Mouse (Mus musculus) limb, embryonic 11.5 days (tissue): ENCODE measurements around the gene Gkn2. TPM values are rescaled to one million over a fixed set of nuclear protein-coding genes. Genes with fewer than 3 reads are reported as not detected.

ENCODE experiments used
- ATAC-seq: fragments of 200-750 bp; cut with Nextera tagmentation; 2 replicates; pipeline ENCODE4 v1.8.0; 2017; ENCODE audit warnings: low read depth; ENCODE audit not compliant: insufficient number of reproducible peaks, low FRiP score, low TSS enrichment
- DNase-seq: peaks from one replicate; pipeline ENCODE4 v3.0.0-alpha.2; 2015; ENCODE audit warnings: low spot score
- H3K27ac ChIP-seq: fragments of 300-500 bp; sonication (generic); replicated peaks from 2 replicates; pipeline ENCODE4 v1.5.1; 2014; ENCODE audit warnings: low read depth, mild to moderate bottlenecking, low read length
- H3K27me3 ChIP-seq: fragments of 300-500 bp; sonication (generic); 2 replicates; pipeline ENCODE4 v1.6.1; 2014; ENCODE audit warnings: mild to moderate bottlenecking, low read length, mixed read lengths; ENCODE audit not compliant: control insufficient read depth, insufficient read depth
- H3K36me3 ChIP-seq: fragments of 300-500 bp; sonication (generic); 2 replicates; pipeline ENCODE4 v1.6.1; 2014; ENCODE audit warnings: mild to moderate bottlenecking, low read length, moderate library complexity, mixed read lengths; ENCODE audit not compliant: control insufficient read depth, insufficient read depth
- H3K4me1 ChIP-seq: fragments of 300-500 bp; sonication (generic); 2 replicates; pipeline ENCODE4 v1.6.1; 2014; ENCODE audit warnings: low read length, mixed read lengths; ENCODE audit not compliant: control insufficient read depth, insufficient read depth
- H3K4me2 ChIP-seq: fragments of 300-500 bp; sonication (generic); 2 replicates; pipeline ENCODE4 v1.6.1; 2014; ENCODE audit warnings: low read depth, mild to moderate bottlenecking, moderate library complexity; ENCODE audit not compliant: severe bottlenecking
- H3K4me3 ChIP-seq: fragments of 300-500 bp; sonication (generic); 2 replicates; pipeline ENCODE4 v1.5.1; 2014; ENCODE audit warnings: low read depth, low read length
- H3K9ac ChIP-seq: fragments of 300-500 bp; sonication (generic); 2 replicates; pipeline ENCODE4 v1.6.1; 2014; ENCODE audit warnings: mild to moderate bottlenecking, low read length
- H3K9me3 ChIP-seq: fragments of 300-500 bp; sonication (generic); 2 replicates; pipeline ENCODE4 v1.6.1; 2016; ENCODE audit warnings: low read length; ENCODE audit not compliant: control insufficient read depth
- WGBS: fragments of 180-500 bp; shearing (Covaris S2); extraction: QIAGEN DNeasy Blood & Tissue Kit; methylation state at CpG from one replicate; pipeline ENCODE4 v1.1.7; 2014; 5-methylcytosine and 5-hydroxymethylcytosine counted together
- polyA plus RNA-seq: library from polyadenylated mRNA; unstranded; fragments of >200 nt; fragmentation: Nextera tagmentation; extraction: Ambion mirVana; gene quantifications from 2 replicates; pipeline ENCODE4 v1.2.1, GENCODE M21; 2014

Gkn2 gene
- polyA plus RNA-seq, result not detected in 2 replicates

GRCm38 (mm10) chr6:87373057-87373456 lies at the start of gene Gkn2:
Gkn2 (plus strand) TSS chr6:87373357.
- no peak within 1 kb of the TSS for H3K4me3 ChIP-seq
- 92% methylated on average over 9 of the region's 9 CpGs for WGBS
- no peak within 1 kb of the TSS for H3K27ac ChIP-seq
- DNase-seq, result no peak
- no peaks in the 10 kb centered on the region for H3K36me3 ChIP-seq
- H3K9ac ChIP-seq, result no peak within 1 kb of the TSS
- ATAC-seq, result no peak
- H3K4me1 ChIP-seq, result no peaks in the 10 kb centered on the region
- H3K9me3 ChIP-seq, result no peaks in the 10 kb centered on the region
- H3K4me2 ChIP-seq, result no peak within 1 kb of the TSS
- H3K27me3 ChIP-seq, result no peaks in the 10 kb centered on the region

GRCm38 (mm10) chr6:87323381-87323780 lies 49.8 kb upstream of the Gkn2 start:
- WGBS, result 83% methylated on average over 2 of the region's 2 CpGs
- H3K4me1 ChIP-seq, result no peaks in the 10 kb centered on the region

GRCm38 (mm10) chr6:87326932-87327331 lies 46.2 kb upstream of the Gkn2 start:
- Histone ChIP-seq H3K4me2 (no peak overlapping the region), H3K4me1 (peaks cover 3% of the 10 kb centered on the region; the same call in 1 of the 2 replicates), H3K9ac (no peak overlapping the region), H3K9me3 (no peaks in the 10 kb centered on the region), H3K36me3 (no peaks in the 10 kb centered on the region), H3K4me3 (no peak overlapping the region), H3K27ac (no peak overlapping the region), H3K27me3 (no peaks in the 10 kb centered on the region)
- ATAC-seq, result no peak
- no peak for DNase-seq
- WGBS, result 88% methylated on average over 2 of the region's 2 CpGs

More at GRCm38 (mm10) chr6:87323381-87323780, 49.8 kb upstream of the Gkn2 start:
- Histone ChIP-seq H3K4me2 (no peak overlapping the region), H3K27me3 (no peaks in the 10 kb centered on the region), H3K9me3 (no peaks in the 10 kb centered on the region), H3K9ac (no peak overlapping the region), H3K36me3 (no peaks in the 10 kb centered on the region), H3K27ac (no peak overlapping the region), H3K4me3 (no peak overlapping the region)
- DNase-seq (peak; percentile 28), ATAC-seq (no peak)

GRCm38 (mm10) chr6:87328265-87329173 lies 44.6 kb upstream of the Gkn2 start:
- no peak overlapping the region for H3K27ac ChIP-seq

GRCm38 (mm10) chr6:87332380-87332779 lies 40.8 kb upstream of the Gkn2 start:
- ATAC-seq (no peak), DNase-seq (no peak)
- no peaks in the 10 kb centered on the region for H3K27me3 ChIP-seq
- no peak overlapping the region for H3K4me3 ChIP-seq
- 88% methylated on average over 2 of the region's 2 CpGs for WGBS
- no peaks in the 10 kb centered on the region for H3K36me3 ChIP-seq
- H3K4me2 ChIP-seq, result no peak overlapping the region
- no peak overlapping the region for H3K27ac ChIP-seq
- H3K9ac ChIP-seq, result no peak overlapping the region
- no peaks in the 10 kb centered on the region for H3K9me3 ChIP-seq
- peaks cover 8% of the 10 kb centered on the region for H3K4me1 ChIP-seq

More at GRCm38 (mm10) chr6:87328265-87329173, 44.6 kb upstream of the Gkn2 start:
- no peaks in the 10 kb centered on the region for H3K9me3 ChIP-seq
- no peak overlapping the region for H3K4me3 ChIP-seq
- peaks cover 3% of the 10 kb centered on the region; the same call in 1 of the 2 replicates for H3K4me1 ChIP-seq
- no peak for DNase-seq
- no peak for ATAC-seq
- no peak overlapping the region for H3K9ac ChIP-seq
- no peaks in the 10 kb centered on the region for H3K36me3 ChIP-seq
- no peaks in the 10 kb centered on the region for H3K27me3 ChIP-seq
- H3K4me2 ChIP-seq, result no peak overlapping the region
- 86% methylated on average over 22 of the region's 22 CpGs for WGBS

- peak overlapping the region; percentile 79 for H3K4me2 ChIP-seq
- DNase-seq, result peak; percentile 70
- no peaks in the 10 kb centered on the region for H3K36me3 ChIP-seq
- ATAC-seq, result peak; percentile 45; the same call in 1 of the 2 replicates
- no peaks in the 10 kb centered on the region for H3K27me3 ChIP-seq
- H3K9ac ChIP-seq, result peak overlapping the region; percentile 97
- H3K9me3 ChIP-seq, result no peaks in the 10 kb centered on the region
- peak overlapping the region; percentile 84 for H3K4me3 ChIP-seq
- WGBS, result 5% methylated on average over 11 of the region's 11 CpGs
- peaks cover 8% of the 10 kb centered on the region for H3K4me1 ChIP-seq
- H3K27ac ChIP-seq, result peak overlapping the region; percentile 94
Observed at GRCm38 (mm10) chr6:87334361-87335090, 38.6 kb upstream of the Gkn2 start.

GRCm38 (mm10) chr6:87335091-87335934 lies 37.8 kb upstream of the Gkn2 start, which contains the start of gene Antxr1:
Antxr1 (minus strand) TSS chr6:87335821.
- WGBS, result under 1% methylated on average over 54 of the region's 54 CpGs
- DNase-seq (peak; percentile 84), ATAC-seq (peak; percentile 78; the same call in 1 of the 2 replicates)
- Histone ChIP-seq H3K4me3 (peak within 1 kb of the TSS; percentile 84), H3K36me3 (no peaks in the 10 kb centered on the region), H3K9me3 (no peaks in the 10 kb centered on the region), H3K27ac (peak within 1 kb of the TSS; percentile 94), H3K9ac (peak within 1 kb of the TSS; percentile 97), H3K4me2 (peak within 1 kb of the TSS; percentile 79), H3K4me1 (peaks cover 8% of the 10 kb centered on the region), H3K27me3 (no peaks in the 10 kb centered on the region)

GRCm38 (mm10) chr6:87335935-87336295 lies 37.2 kb upstream of the Gkn2 start:
- Histone ChIP-seq H3K4me1 (peaks cover 8% of the 10 kb centered on the region), H3K27ac (no peak overlapping the region), H3K9me3 (no peaks in the 10 kb centered on the region), H3K36me3 (no peaks in the 10 kb centered on the region), H3K9ac (no peak overlapping the region), H3K4me2 (no peak overlapping the region), H3K4me3 (no peak overlapping the region), H3K27me3 (no peaks in the 10 kb centered on the region)
- WGBS, result 31% methylated on average over 6 of the region's 6 CpGs
- DNase-seq, result no peak
- ATAC-seq, result no peak
